Mouse (Mus musculus): ENCODE results near the gene Nip7. TPM values are rescaled to one million over a fixed set of nuclear protein-coding genes. Genes with fewer than 3 reads are reported as not detected.
"Not testable (repeated sequence)": the region's sequence is repeated elsewhere in the genome, so short reads cannot be mapped to it uniquely, and the experiment has no call there.

Gene Nip7
- total RNA-seq, 1 experiment, result 189 TPM

- Histone ChIP-seq H3K9me3 (ENCODE audit: control insufficient read depth, insufficient read depth, low read depth, low read length) (no peaks in the 10 kb centered on the region), H3K4me3 (ENCODE audit: insufficient read depth in 1 of 2, low read depth in 1 of 2, low read length in 2 of 2, poor library complexity in 1 of 2, severe bottlenecking in 1 of 2) (peak within 1 kb of the TSS; percentile 89 to 94), H3K36me3 (ENCODE audit: control insufficient read depth, insufficient read depth, low read length, poor library complexity, severe bottlenecking) (peaks cover 15% of the 10 kb centered on the region; the same call in 1 of the 2 replicates), H3K27ac (ENCODE audit: insufficient read depth, low read depth, low read length, poor library complexity, severe bottlenecking) (peak within 1 kb of the TSS; percentile 85), H3K9ac (ENCODE audit: insufficient read depth, low read depth, low read length, poor library complexity, severe bottlenecking) (peak within 1 kb of the TSS; percentile 92), H3K4me1 (ENCODE audit: control insufficient read depth in 2 of 2, insufficient read depth in 2 of 2, low read length in 2 of 2, poor library complexity in 1 of 2) (no peaks in the 10 kb centered on the region)
- in situ Hi-C loops (cut with MboI; ENCODE audit: low sequenced_read_pairs in 2 of 2, unreplicated experiment in 2 of 2), result no loop called here
- no peak for TF ChIP-seq CHD2 (IDR thresholded peaks at IDR 0.05; ENCODE audit: low read depth, low read length)
- TF ChIP-seq HCFC1 (IDR thresholded peaks at IDR 0.05; ENCODE audit: borderline replicate concordance, insufficient read depth, low read length), result peak; percentile 97
- peak; percentile 89 for TF ChIP-seq ZNF384 (IDR thresholded peaks at IDR 0.05; ENCODE audit: low read depth, low read length)
- TF ChIP-seq MAFK (IDR thresholded peaks at IDR 0.05; ENCODE audit: insufficient read depth, low read depth, low read length), result no peak
- TF ChIP-seq ZC3H11A (IDR thresholded peaks at IDR 0.05; ENCODE audit: borderline replicate concordance, low read depth, low read length), result no peak
- DNase-seq (ENCODE audit: low read depth, low spot score), result peak; percentile 91
Observed at GRCm38 (mm10) chr8:107096366-107097036, 39.8 kb downstream of the Nip7 start, which contains the start of gene Terf2. Terf2 (minus strand) TSS chr8:107096547.

DNA sequence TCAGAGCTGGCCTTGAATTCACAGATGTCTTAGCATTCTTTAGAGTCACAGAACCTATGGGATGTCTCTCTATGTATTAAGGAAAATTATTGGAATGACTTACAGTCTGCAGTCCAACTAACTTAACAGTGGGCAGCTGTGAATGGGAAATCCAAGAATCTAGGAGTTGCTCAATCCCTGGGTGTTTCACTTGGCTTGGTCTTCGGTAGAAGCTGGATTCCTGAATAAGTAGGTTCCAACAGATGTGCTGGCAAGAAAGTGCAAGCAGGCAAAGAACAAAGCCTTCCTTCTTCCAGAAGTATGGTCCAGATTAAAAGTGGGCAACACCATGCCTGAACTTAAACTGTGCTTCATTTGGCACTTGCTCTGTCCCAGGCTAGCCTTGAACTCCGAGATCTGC is 44.0 kb downstream of the Nip7 start:
- no peaks in the 10 kb centered on the region for H3K9me3 ChIP-seq (ENCODE audit: control insufficient read depth, insufficient read depth, low read depth, low read length)
- no peak for DNase-seq (ENCODE audit: low read depth, low spot score)
- H3K4me1 ChIP-seq (ENCODE audit: control insufficient read depth in 2 of 2, insufficient read depth in 2 of 2, low read length in 2 of 2, poor library complexity in 1 of 2), result no peaks in the 10 kb centered on the region
- H3K36me3 ChIP-seq (ENCODE audit: control insufficient read depth, insufficient read depth, low read length, poor library complexity, severe bottlenecking), result no peaks in the 10 kb centered on the region
- no peak overlapping the region for H3K27ac ChIP-seq (ENCODE audit: insufficient read depth, low read depth, low read length, poor library complexity, severe bottlenecking)
- in situ Hi-C loops (cut with MboI; ENCODE audit: low sequenced_read_pairs in 2 of 2, unreplicated experiment in 2 of 2), result loop anchor here (5.0 to 25.0 kb wide), 2 partner anchors 212 kb away; no protein-coding TSS in a partner anchor
- no peak overlapping the region for H3K9ac ChIP-seq (ENCODE audit: insufficient read depth, low read depth, low read length, poor library complexity, severe bottlenecking)
- H3K4me3 ChIP-seq (ENCODE audit: insufficient read depth in 1 of 2, low read depth in 1 of 2, low read length in 2 of 2, poor library complexity in 1 of 2, severe bottlenecking in 1 of 2), result no peak overlapping the region
- TF ChIP-seq MAFK (IDR thresholded peaks at IDR 0.05; ENCODE audit: insufficient read depth, low read depth, low read length) (no peak), CHD2 (IDR thresholded peaks at IDR 0.05; ENCODE audit: low read depth, low read length) (no peak), ZNF384 (IDR thresholded peaks at IDR 0.05; ENCODE audit: low read depth, low read length) (no peak), ZC3H11A (IDR thresholded peaks at IDR 0.05; ENCODE audit: borderline replicate concordance, low read depth, low read length) (no peak), HCFC1 (IDR thresholded peaks at IDR 0.05; ENCODE audit: borderline replicate concordance, insufficient read depth, low read length) (no peak)

- H3K36me3 ChIP-seq (ENCODE audit: control insufficient read depth, insufficient read depth, low read length, poor library complexity, severe bottlenecking), result no peaks in the 10 kb centered on the region
- no peak overlapping the region for H3K27ac ChIP-seq (ENCODE audit: insufficient read depth, low read depth, low read length, poor library complexity, severe bottlenecking)
- peaks cover 0 to 6% of the 10 kb centered on the region in 2 experiments; a peak in 1 of 4 replicates for H3K4me1 ChIP-seq (ENCODE audit: control insufficient read depth in 2 of 2, insufficient read depth in 2 of 2, low read length in 2 of 2, poor library complexity in 1 of 2)
- in situ Hi-C loops (cut with MboI; ENCODE audit: low sequenced_read_pairs in 2 of 2, unreplicated experiment in 2 of 2), result loop anchor here (5.0 to 25.0 kb wide), 2 partner anchors 208 kb away; no protein-coding TSS in a partner anchor
- no peak for DNase-seq (ENCODE audit: low read depth, low spot score)
- H3K9ac ChIP-seq (ENCODE audit: insufficient read depth, low read depth, low read length, poor library complexity, severe bottlenecking), result no peak overlapping the region
- H3K4me3 ChIP-seq (ENCODE audit: insufficient read depth in 1 of 2, low read depth in 1 of 2, low read length in 2 of 2, poor library complexity in 1 of 2, severe bottlenecking in 1 of 2), result no peak overlapping the region
- H3K9me3 ChIP-seq (ENCODE audit: control insufficient read depth, insufficient read depth, low read depth, low read length), result no peaks in the 10 kb centered on the region
- TF ChIP-seq ZC3H11A (IDR thresholded peaks at IDR 0.05; ENCODE audit: borderline replicate concordance, low read depth, low read length) (peak; percentile 73; the same call in 1 of the 2 replicates), HCFC1 (IDR thresholded peaks at IDR 0.05; ENCODE audit: borderline replicate concordance, insufficient read depth, low read length) (no peak)
Observed at GRCm38 (mm10) chr8:107104547-107104946, 47.9 kb downstream of the Nip7 start.

DNA sequence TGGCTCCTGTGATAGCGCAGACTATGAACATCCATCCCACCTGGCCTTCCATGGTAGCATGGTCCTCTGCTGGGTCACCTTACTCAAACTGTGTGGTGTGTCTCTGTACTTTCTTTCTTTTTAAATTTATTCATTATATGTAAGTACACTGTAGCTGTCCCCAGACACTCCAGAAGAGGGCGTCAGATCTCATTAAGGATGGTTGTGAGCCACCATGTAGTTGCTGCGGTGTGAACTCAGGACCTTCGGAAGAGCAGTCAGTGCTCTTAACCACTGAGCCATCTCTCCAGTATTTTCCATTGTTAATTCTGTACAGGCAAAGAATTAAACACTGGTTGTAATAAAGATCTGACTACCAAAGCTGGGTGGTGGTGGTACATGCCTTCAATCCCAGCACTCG is 51.4 kb downstream of the Nip7 start:
- peak overlapping the region; percentile 2; the same call in 1 of the 2 replicates for H3K27ac ChIP-seq (ENCODE audit: insufficient read depth, low read depth, low read length, poor library complexity, severe bottlenecking)
- not testable (repeated sequence) for H3K9me3 ChIP-seq (ENCODE audit: control insufficient read depth, insufficient read depth, low read depth, low read length); H3K4me1 ChIP-seq (ENCODE audit: control insufficient read depth in 2 of 2, insufficient read depth in 2 of 2, low read length in 2 of 2, poor library complexity in 1 of 2); H3K36me3 ChIP-seq (ENCODE audit: control insufficient read depth, insufficient read depth, low read length, poor library complexity, severe bottlenecking); DNase-seq (ENCODE audit: low read depth, low spot score)
- peak overlapping the region; percentile 51 for H3K9ac ChIP-seq (ENCODE audit: insufficient read depth, low read depth, low read length, poor library complexity, severe bottlenecking)
- peak overlapping the region in 1 of 2 experiments; percentile 24; a peak in 1 of 4 replicates for H3K4me3 ChIP-seq (ENCODE audit: insufficient read depth in 1 of 2, low read depth in 1 of 2, low read length in 2 of 2, poor library complexity in 1 of 2, severe bottlenecking in 1 of 2)
- in situ Hi-C loops (cut with MboI; ENCODE audit: low sequenced_read_pairs in 2 of 2, unreplicated experiment in 2 of 2), result loop anchor here in 1 of 2 experiments (25.0 kb wide), 1 partner anchor 204 kb away; no protein-coding TSS in a partner anchor
